Mouse (Mus musculus): Measurements from ENCODE around the gene Ubash3b.

DNA sequence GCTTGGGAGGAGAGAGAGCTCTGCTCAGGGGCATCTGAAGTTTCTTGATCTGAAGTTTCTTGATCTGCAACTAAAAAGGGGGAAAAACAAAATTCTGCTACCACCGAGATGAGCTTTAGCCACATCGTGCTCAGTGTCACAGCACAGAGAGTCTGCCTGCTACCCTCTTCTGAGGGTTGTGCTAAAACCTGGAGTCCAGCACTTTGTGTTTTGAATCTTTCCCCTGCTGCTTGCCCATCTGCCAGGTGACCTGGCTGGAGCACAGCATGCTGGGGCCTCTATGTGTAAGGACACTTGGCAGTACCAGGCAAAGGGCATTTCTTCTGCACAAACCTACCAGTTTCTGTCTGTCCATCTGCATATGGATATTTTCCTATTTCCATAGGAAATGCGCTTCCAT, 177.2 kb downstream of the Ubash3b start:
- TF ChIP-seq CTCF (IDR thresholded peaks at IDR 0.05; ENCODE audit: control insufficient read depth, insufficient read depth, insufficient read length) (no peak), MYOG (IDR thresholded peaks at IDR 0.05; ENCODE audit: control insufficient read depth, extremely low read depth, insufficient read length) (no peak), MAX (IDR thresholded peaks at IDR 0.05) (no peak), MYOD1 (IDR thresholded peaks at IDR 0.05; ENCODE audit: control insufficient read depth, insufficient read length, low read depth) (no peak), USF1 (IDR thresholded peaks at IDR 0.05; ENCODE audit: low read depth) (no peak), CEBPB (IDR thresholded peaks at IDR 0.05; ENCODE audit: low read depth) (no peak), FOSL1 (IDR thresholded peaks at IDR 0.05; ENCODE audit: insufficient read depth, low read length, poor library complexity, severe bottlenecking) (no peak)
